Mouse (Mus musculus) embryonic fibroblast, embryonic 13.5 days (primary cell): ENCODE measurements around the gene Traf2.

Experiments used
- CTCF ChIP-seq: IDR thresholded peaks from 2 replicates; pipeline ENCODE4 v1.5.1; 2011; ENCODE audit warnings: mild to moderate bottlenecking, control low read depth, low read length, moderate library complexity, borderline replicate concordance; ENCODE audit not compliant: insufficient read depth
- POLR2A ChIP-seq: IDR thresholded peaks from 2 replicates; pipeline ENCODE4 v1.6.1; 2011; ENCODE audit warnings: low read depth, mild to moderate bottlenecking, control low read depth, low read length, moderate library complexity

DNA sequence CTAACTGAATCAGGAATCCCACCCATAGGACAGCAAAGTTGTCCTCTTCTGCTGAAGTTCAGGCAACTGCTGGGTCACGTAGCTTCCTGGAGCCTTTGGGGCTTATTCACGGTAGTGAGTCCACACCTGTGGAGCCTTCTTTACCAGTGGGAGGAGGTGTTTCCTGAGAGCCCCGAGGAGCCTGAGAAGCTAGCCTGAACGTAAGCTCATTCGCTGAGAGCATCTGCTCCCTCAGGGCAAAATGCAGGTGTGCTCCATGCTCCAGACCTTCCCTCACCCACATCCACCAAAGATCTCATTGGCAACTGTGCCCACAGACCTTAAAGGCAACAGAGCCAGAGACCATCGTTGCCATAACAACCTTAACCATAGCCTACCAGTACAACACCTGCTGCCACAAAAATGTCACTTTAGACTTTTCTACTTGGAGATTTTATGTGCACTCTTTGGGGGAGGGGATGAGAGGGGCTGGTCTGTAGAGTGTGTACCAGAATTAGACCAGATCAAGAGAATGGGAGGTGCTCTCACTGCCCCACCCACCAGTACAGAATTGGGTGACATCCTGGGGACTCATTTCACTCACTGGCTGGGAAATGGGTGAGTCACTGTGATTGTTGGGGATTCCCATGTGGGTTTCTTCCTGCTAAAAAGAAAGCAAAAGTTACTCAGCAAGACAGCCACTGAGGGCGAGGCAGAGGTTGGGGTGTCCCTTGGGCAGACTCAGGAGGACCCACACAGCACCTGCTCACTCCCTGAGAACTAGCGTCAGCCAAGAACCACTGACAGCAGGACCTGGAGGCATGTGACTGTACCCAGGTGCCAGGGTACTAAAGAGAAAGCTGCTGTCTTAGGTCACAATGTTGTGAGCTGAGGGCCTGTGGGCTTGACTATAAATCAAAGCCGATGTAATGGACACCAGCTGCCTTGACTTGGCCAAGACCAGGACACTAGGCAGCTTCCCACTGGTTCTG, 2.6 kb upstream of the Traf2 start:
- TF ChIP-seq POLR2A (no peak), CTCF (no peak)
